Mouse (Mus musculus): ENCODE results near the gene Tnfrsf13b. TPM values are rescaled to one million over a fixed set of nuclear protein-coding genes. Genes with fewer than 3 reads are reported as not detected.
A peak's percentile ranks its signal among the peaks of the same experiment; 100 is the strongest.

Gene Tnfrsf13b
- polyA plus RNA-seq, 1 experiment from 2014 or later: 2.2 TPM

- no peaks in the 10 kb centered on the region for H3K9me3 ChIP-seq (replicated peaks; ENCODE audit: control insufficient read depth, low read length)
- no peak overlapping the region for H3K4me3 ChIP-seq (ENCODE audit: low read depth, low read length)
- peaks cover 2% of the 10 kb centered on the region; the same call in 1 of the 2 replicates for H3K4me1 ChIP-seq (ENCODE audit: control insufficient read depth, insufficient read depth, low read length)
- WGBS (ENCODE audit: insufficient replicate concordance): 80% methylated on average over 12 of the region's 12 CpGs
- ATAC-seq (replicated peaks; ENCODE audit: insufficient number of reproducible peaks, low FRiP score, low TSS enrichment): no peak
- H3K27ac ChIP-seq (ENCODE audit: low read depth, low read length): no peak overlapping the region
- H3K9ac ChIP-seq (ENCODE audit: low read depth, low read length): 0 out of 2 replicates have a peak overlapping the region, but pooled peaks have one; percentile 16
- no peaks in the 10 kb centered on the region for H3K36me3 ChIP-seq (ENCODE audit: control insufficient read depth, insufficient read depth, low read length)
- no peaks in the 10 kb centered on the region for H3K27me3 ChIP-seq (ENCODE audit: control insufficient read depth, insufficient read depth, low read length)
- H3K4me2 ChIP-seq: no peak overlapping the region
Observed at GRCm38 (mm10) chr11:61108911-61109361, 17.6 kb upstream of the Tnfrsf13b start.

GRCm38 (mm10) chr11:61109707-61110106 lies 16.8 kb upstream of the Tnfrsf13b start:
- WGBS (ENCODE audit: insufficient replicate concordance): 79% methylated on average over 6 of the region's 6 CpGs
- Histone ChIP-seq H3K4me1 (ENCODE audit: control insufficient read depth, insufficient read depth, low read length) (no peaks in the 10 kb centered on the region; the same call in 1 of the 2 replicates), H3K36me3 (ENCODE audit: control insufficient read depth, insufficient read depth, low read length) (no peaks in the 10 kb centered on the region), H3K4me3 (ENCODE audit: low read depth, low read length) (no peak overlapping the region), H3K27me3 (ENCODE audit: control insufficient read depth, insufficient read depth, low read length) (no peaks in the 10 kb centered on the region), H3K9ac (ENCODE audit: low read depth, low read length) (no peak overlapping the region), H3K4me2 (no peak overlapping the region), H3K27ac (ENCODE audit: low read depth, low read length) (no peak overlapping the region), H3K9me3 (replicated peaks; ENCODE audit: control insufficient read depth, low read length) (no peaks in the 10 kb centered on the region)
- ATAC-seq (replicated peaks; ENCODE audit: insufficient number of reproducible peaks, low FRiP score, low TSS enrichment): no peak

DNA sequence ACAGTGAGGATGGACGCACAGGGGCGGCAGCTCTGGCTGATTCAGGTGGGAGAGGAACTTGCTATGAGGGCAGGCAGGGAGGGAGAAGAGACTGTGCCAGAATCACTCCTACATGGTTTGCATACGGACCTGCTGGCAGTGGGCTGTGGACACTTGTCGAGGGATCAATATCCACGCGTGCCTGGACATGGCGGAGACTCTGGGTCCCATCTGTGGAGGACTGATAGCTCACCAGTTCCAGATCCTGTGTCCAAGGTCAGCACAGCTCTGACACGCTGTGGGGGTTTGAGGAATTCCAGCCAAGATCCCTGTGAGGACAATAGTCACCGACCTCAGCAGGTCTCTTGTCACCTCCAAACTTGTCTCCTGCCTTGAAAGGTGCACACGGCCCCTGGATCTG lies 16.4 kb upstream of the Tnfrsf13b start:
- Histone ChIP-seq H3K36me3 (ENCODE audit: control insufficient read depth, insufficient read depth, low read length) (no peaks in the 10 kb centered on the region), H3K9ac (ENCODE audit: low read depth, low read length) (no peak overlapping the region), H3K27ac (ENCODE audit: low read depth, low read length) (no peak overlapping the region), H3K9me3 (replicated peaks; ENCODE audit: control insufficient read depth, low read length) (no peaks in the 10 kb centered on the region), H3K4me2 (no peak overlapping the region), H3K27me3 (ENCODE audit: control insufficient read depth, insufficient read depth, low read length) (no peaks in the 10 kb centered on the region), H3K4me1 (ENCODE audit: control insufficient read depth, insufficient read depth, low read length) (no peaks in the 10 kb centered on the region; the same call in 1 of the 2 replicates), H3K4me3 (ENCODE audit: low read depth, low read length) (no peak overlapping the region)
- WGBS (ENCODE audit: insufficient replicate concordance): 67% methylated on average over 10 of the region's 10 CpGs
- ATAC-seq (replicated peaks; ENCODE audit: insufficient number of reproducible peaks, low FRiP score, low TSS enrichment): no peak

- Histone ChIP-seq H3K27ac (ENCODE audit: low read depth, low read length) (no peak overlapping the region), H3K4me3 (ENCODE audit: low read depth, low read length) (no peak overlapping the region), H3K36me3 (ENCODE audit: control insufficient read depth, insufficient read depth, low read length) (no peaks in the 10 kb centered on the region), H3K9ac (ENCODE audit: low read depth, low read length) (no peak overlapping the region), H3K4me1 (ENCODE audit: control insufficient read depth, insufficient read depth, low read length) (peaks cover 2% of the 10 kb centered on the region; the same call in 1 of the 2 replicates), H3K27me3 (ENCODE audit: control insufficient read depth, insufficient read depth, low read length) (no peaks in the 10 kb centered on the region), H3K9me3 (replicated peaks; ENCODE audit: control insufficient read depth, low read length) (no peaks in the 10 kb centered on the region), H3K4me2 (no peak overlapping the region)
- ATAC-seq (replicated peaks; ENCODE audit: insufficient number of reproducible peaks, low FRiP score, low TSS enrichment): no peak
- WGBS (ENCODE audit: insufficient replicate concordance): 46% methylated on average over 1 of the region's 1 CpGs
Observed at GRCm38 (mm10) chr11:61110928-61111327, 15.6 kb upstream of the Tnfrsf13b start.

GRCm38 (mm10) chr11:61111472-61111871 lies 15.1 kb upstream of the Tnfrsf13b start:
- no peak for ATAC-seq (replicated peaks; ENCODE audit: insufficient number of reproducible peaks, low FRiP score, low TSS enrichment)
- Histone ChIP-seq H3K9me3 (replicated peaks; ENCODE audit: control insufficient read depth, low read length) (no peaks in the 10 kb centered on the region), H3K27me3 (ENCODE audit: control insufficient read depth, insufficient read depth, low read length) (no peaks in the 10 kb centered on the region), H3K4me2 (no peak overlapping the region), H3K4me1 (ENCODE audit: control insufficient read depth, insufficient read depth, low read length) (peaks cover 2% of the 10 kb centered on the region; the same call in 1 of the 2 replicates), H3K4me3 (ENCODE audit: low read depth, low read length) (no peak overlapping the region), H3K27ac (ENCODE audit: low read depth, low read length) (no peak overlapping the region), H3K9ac (ENCODE audit: low read depth, low read length) (no peak overlapping the region), H3K36me3 (ENCODE audit: control insufficient read depth, insufficient read depth, low read length) (no peaks in the 10 kb centered on the region)
- whole genome bisulfite sequencing (ENCODE audit: insufficient replicate concordance): 75% methylated on average over 4 of the region's 4 CpGs

GRCm38 (mm10) chr11:61112323-61112995 lies 14.1 kb upstream of the Tnfrsf13b start:
- 70% methylated on average over 8 of the region's 8 CpGs for WGBS (ENCODE audit: insufficient replicate concordance)
- Histone ChIP-seq H3K27me3 (ENCODE audit: control insufficient read depth, insufficient read depth, low read length) (no peaks in the 10 kb centered on the region), H3K27ac (ENCODE audit: low read depth, low read length) (no peak overlapping the region), H3K36me3 (ENCODE audit: control insufficient read depth, insufficient read depth, low read length) (no peaks in the 10 kb centered on the region), H3K9ac (ENCODE audit: low read depth, low read length) (no peak overlapping the region), H3K9me3 (replicated peaks; ENCODE audit: control insufficient read depth, low read length) (no peaks in the 10 kb centered on the region), H3K4me1 (ENCODE audit: control insufficient read depth, insufficient read depth, low read length) (peaks cover 2% of the 10 kb centered on the region; the same call in 1 of the 2 replicates), H3K4me3 (ENCODE audit: low read depth, low read length) (no peak overlapping the region), H3K4me2 (no peak overlapping the region)
- ATAC-seq (replicated peaks; ENCODE audit: insufficient number of reproducible peaks, low FRiP score, low TSS enrichment): no peak

GRCm38 (mm10) chr11:61116226-61116625 lies 10.3 kb upstream of the Tnfrsf13b start:
- Histone ChIP-seq H3K27ac (ENCODE audit: low read depth, low read length) (no peak overlapping the region), H3K4me2 (no peak overlapping the region), H3K4me3 (ENCODE audit: low read depth, low read length) (no peak overlapping the region), H3K9me3 (replicated peaks; ENCODE audit: control insufficient read depth, low read length) (no peaks in the 10 kb centered on the region), H3K27me3 (ENCODE audit: control insufficient read depth, insufficient read depth, low read length) (no peaks in the 10 kb centered on the region), H3K4me1 (ENCODE audit: control insufficient read depth, insufficient read depth, low read length) (0 out of 2 replicates have a peak, but pooled peaks cover 2% of the 10 kb centered on the region), H3K36me3 (ENCODE audit: control insufficient read depth, insufficient read depth, low read length) (no peaks in the 10 kb centered on the region), H3K9ac (ENCODE audit: low read depth, low read length) (no peak overlapping the region)
- ATAC-seq (replicated peaks; ENCODE audit: insufficient number of reproducible peaks, low FRiP score, low TSS enrichment): no peak
- WGBS (ENCODE audit: insufficient replicate concordance): 57% methylated on average over 8 of the region's 8 CpGs

GRCm38 (mm10) chr11:61119996-61120583 lies 6.5 kb upstream of the Tnfrsf13b start:
- Histone ChIP-seq H3K4me2 (no peak overlapping the region), H3K9ac (ENCODE audit: low read depth, low read length) (no peak overlapping the region), H3K9me3 (replicated peaks; ENCODE audit: control insufficient read depth, low read length) (no peaks in the 10 kb centered on the region), H3K4me1 (ENCODE audit: control insufficient read depth, insufficient read depth, low read length) (0 out of 2 replicates have a peak, but pooled peaks cover 2% of the 10 kb centered on the region), H3K4me3 (ENCODE audit: low read depth, low read length) (no peak overlapping the region), H3K27ac (ENCODE audit: low read depth, low read length) (no peak overlapping the region), H3K36me3 (ENCODE audit: control insufficient read depth, insufficient read depth, low read length) (no peaks in the 10 kb centered on the region), H3K27me3 (ENCODE audit: control insufficient read depth, insufficient read depth, low read length) (no peaks in the 10 kb centered on the region)
- 72% methylated on average over 3 of the region's 3 CpGs for WGBS (ENCODE audit: insufficient replicate concordance)
- no peak for ATAC-seq (replicated peaks; ENCODE audit: insufficient number of reproducible peaks, low FRiP score, low TSS enrichment)

Measured in heart, embryonic 11.5 days (tissue).